Mouse (Mus musculus) right cerebral cortex, postnatal 4 days (tissue): ENCODE results near the gene Mmp24.
A peak's percentile ranks its signal among the peaks of the same experiment; 100 is the strongest.

ENCODE experiments used
- DNase-seq: peaks from one replicate; pipeline ENCODE4 v3.0.0-alpha.2; 2022

Gene Mmp24

GRCm38 (mm10) chr2:155862573-155863300 is 87.6 kb downstream of the Mmp24 start:
- peak; percentile 25 for DNase-seq

GRCm38 (mm10) chr2:155863301-155863867 is 88.2 kb downstream of the Mmp24 start:
- no peak for DNase-seq
